Mouse (Mus musculus) erythroid progenitor cell, adult 5-6 weeks (primary cell): ENCODE data around the gene L2hgdh. TPM values are rescaled to one million over a fixed set of nuclear protein-coding genes. Genes with fewer than 3 reads are reported as not detected.
A peak's percentile ranks its signal among the peaks of the same experiment; 100 is the strongest.

Experiments used
- ATAC-seq: replicated peaks from 2 replicates; pipeline ENCODE4 v1.8.0; 2016; ENCODE audit warnings: moderate number of reproducible peaks, mild to moderate bottlenecking, moderate TSS enrichment, inconsistent platforms; ENCODE audit not compliant: poor library complexity, low FRiP score, severe bottlenecking
- total RNA-seq, 2 experiments: library from RNA; stranded (forward) in 1 of 2; stranded (reverse) in 1 of 2; fragments of 150-400 nt in 1 of 2; fragments of 186-747, 209-891 nt in 1 of 2; gene quantifications; 2 replicates each; pipeline versions ENCODE4 v1.2.3 to v1.2.4; 2015 to 2017; ENCODE audit warnings: low replicate concordance in 2 of 2

L2hgdh gene
- total RNA-seq, 2 experiments from 2014 or later, result 7.7 to 8.8 TPM

GRCm38 (mm10) chr12:69680635-69681565, 43.8 kb downstream of the L2hgdh start:
- ATAC-seq, result no peak; the same call in 1 of the 2 replicates

GRCm38 (mm10) chr12:69676157-69676556, 48.5 kb downstream of the L2hgdh start:
- ATAC-seq, result no peak

DNA sequence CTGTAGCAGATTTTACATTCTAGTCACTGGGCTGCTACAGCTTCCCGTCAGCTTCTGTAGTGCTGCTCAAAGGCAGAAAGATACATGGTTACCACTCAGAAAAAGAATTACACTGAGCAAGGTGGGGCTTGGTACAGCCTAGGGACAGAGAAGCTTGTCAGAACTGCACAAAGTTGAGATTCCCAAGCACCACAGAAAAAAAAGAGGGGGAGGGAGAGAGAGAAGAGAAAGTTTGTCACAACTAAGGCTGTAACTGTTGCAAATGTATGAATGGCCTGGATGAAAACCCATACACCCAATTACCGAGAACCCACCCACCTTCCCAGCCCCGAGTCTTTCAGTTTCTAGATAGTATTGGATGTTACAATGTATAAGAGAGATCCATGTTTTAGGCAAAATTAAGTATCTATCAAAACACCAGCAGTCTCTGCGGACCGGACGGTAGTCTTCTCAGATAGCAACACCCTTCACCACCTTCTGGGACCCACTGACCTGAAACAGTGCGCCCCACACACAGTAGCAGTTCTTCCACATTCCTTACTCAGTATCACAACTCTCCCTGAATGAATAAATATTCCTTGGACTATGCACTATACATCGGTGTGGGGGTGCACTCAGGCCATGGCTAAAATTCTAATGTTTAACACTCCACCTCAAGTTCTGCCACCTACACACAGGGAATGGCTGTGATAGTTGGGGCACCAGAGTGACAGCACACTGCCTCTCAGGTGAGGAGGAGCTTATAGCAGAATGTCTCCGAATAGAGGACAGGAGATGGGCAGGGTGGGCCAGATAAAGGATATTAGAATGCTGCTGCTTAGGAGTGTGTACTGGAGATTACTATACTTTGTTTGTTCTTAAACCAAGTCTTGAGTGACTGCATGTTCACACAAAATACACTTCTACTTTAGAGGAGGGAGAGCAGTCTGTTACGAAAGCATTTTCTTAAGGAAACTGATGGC, 49.8 kb downstream of the L2hgdh start:
- no peak for ATAC-seq

DNA sequence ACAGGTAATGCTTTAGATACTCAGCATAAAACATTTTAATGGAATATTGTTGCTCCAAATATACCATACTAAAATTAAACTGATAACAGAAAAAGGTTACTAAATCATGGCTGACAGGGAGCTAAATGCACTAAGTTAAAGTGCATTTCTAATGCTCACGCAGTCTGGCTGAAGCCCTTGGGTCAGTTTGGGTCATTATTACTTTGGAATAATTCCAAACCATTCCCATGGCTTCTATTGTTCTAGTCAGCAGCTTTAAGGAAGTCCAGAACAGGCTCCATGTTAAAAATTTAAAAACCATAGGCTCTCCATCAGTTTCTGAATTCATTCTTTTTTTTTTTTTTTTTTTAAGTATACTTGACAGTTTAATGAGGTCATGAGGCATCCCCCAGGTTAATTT, 50.5 kb downstream of the L2hgdh start:
- ATAC-seq, result no peak

DNA sequence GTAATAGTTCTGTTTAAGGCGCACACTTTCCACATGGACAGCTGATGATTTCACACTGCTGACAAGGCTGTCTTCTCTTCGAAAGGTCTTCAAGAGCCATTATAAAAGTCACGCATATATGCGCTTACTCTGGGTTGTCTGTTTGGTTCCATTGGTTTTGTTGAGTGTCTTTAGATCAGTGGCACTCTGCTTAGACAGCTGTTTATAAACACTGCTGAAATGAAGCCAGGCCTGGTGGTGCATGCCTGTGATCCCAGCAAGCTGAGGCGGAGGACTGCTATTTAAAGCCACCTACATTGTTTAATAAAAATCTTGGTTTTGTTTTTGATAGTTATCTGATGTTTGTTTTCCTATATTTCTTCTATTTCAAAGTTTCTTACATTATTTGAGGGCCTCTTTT, 58.0 kb downstream of the L2hgdh start:
- ATAC-seq, result no peak

DNA sequence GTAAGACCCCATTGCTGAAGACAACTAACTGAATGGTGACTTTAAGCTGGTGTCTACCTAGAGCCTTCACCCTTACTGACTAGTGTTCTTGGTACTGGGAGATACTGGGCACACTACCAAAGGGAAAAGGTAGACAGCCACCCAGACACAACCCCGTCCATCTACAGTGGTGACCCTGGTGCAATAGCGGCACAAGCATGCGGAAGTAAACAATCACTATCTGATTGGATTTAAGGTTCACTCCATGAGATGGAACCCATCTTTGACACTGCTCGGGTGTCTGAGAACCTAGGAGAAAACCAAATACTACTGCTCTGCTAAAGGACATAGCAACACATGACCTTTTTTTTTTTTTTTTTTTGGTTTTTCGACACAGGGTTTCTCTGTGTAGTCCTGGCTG, 63.0 kb downstream of the L2hgdh start:
- ATAC-seq, result no peak

DNA sequence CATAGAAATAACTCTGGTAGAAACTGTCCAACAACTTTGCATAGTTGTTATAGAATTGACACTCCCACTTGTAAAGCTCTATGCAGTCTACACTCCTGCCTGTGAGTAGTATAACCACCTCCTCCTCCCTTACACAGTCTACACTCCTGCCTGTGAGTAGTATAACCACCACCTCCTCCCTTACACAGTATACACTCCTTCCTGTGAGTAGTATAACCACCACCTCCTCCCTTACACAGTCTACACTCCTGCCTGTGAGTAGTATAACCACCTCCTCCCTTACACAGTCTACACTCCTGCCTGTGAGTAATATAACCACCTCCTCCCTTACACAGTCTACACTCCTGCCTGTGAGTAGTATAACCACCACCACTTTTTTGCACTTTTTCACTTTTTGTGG, 70.7 kb downstream of the L2hgdh start:
- ATAC-seq, result peak; percentile 99

- no peak for ATAC-seq
Observed at GRCm38 (mm10) chr12:69649511-69649910, 75.2 kb downstream of the L2hgdh start.

- ATAC-seq, result no peak
Observed at GRCm38 (mm10) chr12:69645821-69646616, 78.7 kb downstream of the L2hgdh start.

DNA sequence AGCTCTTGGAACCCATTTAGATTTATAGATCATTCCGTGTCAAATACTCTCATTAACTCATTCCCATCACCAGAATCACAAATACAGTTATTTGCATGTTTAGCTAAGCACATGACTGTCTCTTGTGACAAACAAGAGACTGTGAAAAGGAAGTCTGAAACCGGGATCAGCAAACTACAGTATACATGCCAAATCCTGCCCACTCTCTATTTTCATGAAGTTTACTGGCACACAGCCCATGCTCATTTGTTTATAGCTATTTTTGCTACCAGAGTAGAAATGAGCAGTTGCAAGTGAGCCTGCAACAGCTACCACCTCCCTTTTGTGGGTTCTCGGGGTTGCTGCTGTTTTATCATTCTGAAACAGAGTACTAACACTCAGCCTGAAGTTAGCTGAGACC, 79.8 kb downstream of the L2hgdh start:
- no peak for ATAC-seq

- ATAC-seq, result no peak
Observed at GRCm38 (mm10) chr12:69642877-69643276, 81.8 kb downstream of the L2hgdh start.

Other genes with a start within 250 kb of the L2hgdh start
- gene Vcpkmt, start 141.8 kb downstream of the L2hgdh start, total RNA-seq (2015; ENCODE audit: low replicate concordance), result 3.8 and 5.0 TPM in 2 replicates
- gene Vcpkmt, start 141.8 kb downstream of the L2hgdh start, total RNA-seq (2017; ENCODE audit: low replicate concordance), result 1.7 TPM in 1 of 2 replicates, not detected in the other
- gene Sos2, start 43.0 kb downstream of the L2hgdh start, total RNA-seq (2015; ENCODE audit: low replicate concordance), result 38.6 and 77.5 TPM in 2 replicates
- 28.5 and 42.0 TPM in 2 replicates for gene Sos2, start 43.0 kb downstream of the L2hgdh start, total RNA-seq (2017; ENCODE audit: low replicate concordance)
- 14.4 and 32.7 TPM in 2 replicates for gene Atp5s, start 77 bp upstream of the L2hgdh start, total RNA-seq (2015; ENCODE audit: low replicate concordance)
- 8.8 and 22.2 TPM in 2 replicates for gene Atp5s, start 77 bp upstream of the L2hgdh start, total RNA-seq (2017; ENCODE audit: low replicate concordance)
- gene Cdkl1, start 66.4 kb upstream of the L2hgdh start, total RNA-seq (2015; ENCODE audit: low replicate concordance), result 8.0 and 15.9 TPM in 2 replicates
- 11.2 and 36.3 TPM in 2 replicates for gene Cdkl1, start 66.4 kb upstream of the L2hgdh start, total RNA-seq (2017; ENCODE audit: low replicate concordance)
- gene Atl1, start 167.7 kb upstream of the L2hgdh start, total RNA-seq (2015; ENCODE audit: low replicate concordance), result 6.1 and 12.6 TPM in 2 replicates
- 11.7 and 25.8 TPM in 2 replicates for gene Atl1, start 167.7 kb upstream of the L2hgdh start, total RNA-seq (2017; ENCODE audit: low replicate concordance)
- 202 and 224 TPM in 2 replicates for gene Map4k5, start 168.3 kb upstream of the L2hgdh start, total RNA-seq (2015; ENCODE audit: low replicate concordance)
- 300 and 358 TPM in 2 replicates for gene Map4k5, start 168.3 kb upstream of the L2hgdh start, total RNA-seq (2017; ENCODE audit: low replicate concordance)